12 mouse cellular contexts compared by ENCODE assay signal in the genomic region with DNA sequence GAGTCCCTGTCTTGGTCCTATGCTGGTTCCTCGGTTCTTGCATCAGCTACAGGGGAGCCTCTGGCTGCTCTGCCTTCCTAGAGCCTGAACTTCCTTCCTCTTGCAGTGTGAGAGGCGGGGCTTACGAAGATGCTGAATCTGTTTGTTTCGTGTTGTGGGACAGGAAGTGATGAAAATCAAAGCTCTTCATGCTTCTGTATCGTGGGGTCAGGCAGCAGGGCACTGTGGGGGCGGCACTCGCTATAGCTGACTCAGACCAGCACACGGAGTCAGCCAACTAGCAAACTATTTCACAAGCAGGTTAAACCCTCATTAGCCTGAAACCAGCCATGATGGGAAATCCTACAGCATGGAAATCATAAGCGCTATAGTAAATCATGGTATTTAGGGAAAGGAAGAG.
DNase-seq lines count a peak whose midpoint lies in the region; ATAC-seq lines count a peak whose summit lies in the region.
"Had no signal": no experiment of that assay in that cellular context is flagged by ENCODE, and none has a peak within 500 bp of the region (broad histone marks: within the 10 kb centered on the region; RNA-seq: fewer than 3 reads in every experiment).

No protein-coding gene starts in this region.

- H3K9ac ChIP-seq in kidney, embryonic 16.5 days (replicated peaks; ENCODE audit: low read length): no peak overlapping the region
- no peak overlapping the region for H3K9ac ChIP-seq in kidney, embryonic 14.5 days (ENCODE audit: low read depth, low read length)
- H3K9ac ChIP-seq in hindbrain, embryonic 14.5 days: no peak overlapping the region
- H3K9ac ChIP-seq: neural tube, embryonic 13.5 days had no signal

- DNase-seq in CD4-positive, CD25-positive, alpha-beta regulatory T cell, adult 2 months (ENCODE audit: low read depth, low spot score): peak; percentile 7
- DNase-seq in 3134 (ENCODE audit: extremely low read depth, insufficient read length, low spot score): peak; percentile 14
- DNase-seq in kidney, postnatal 36 days: peak; percentile 4 to 13
- no peak for DNase-seq in ovary, postnatal 10 days (ENCODE audit: low spot score)
- DNase-seq in hindbrain, embryonic 14.5 days (ENCODE audit: low spot score): no peak
- DNase-seq: cerebellum, postnatal 10 days; right cerebral cortex, postnatal 25 days had no signal

- no peak overlapping the region for H3K27ac ChIP-seq in kidney, embryonic 16.5 days (ENCODE audit: low read length)
- H3K27ac ChIP-seq in kidney, embryonic 14.5 days (ENCODE audit: low read depth, low read length): no peak overlapping the region
- H3K27ac ChIP-seq in hindbrain, embryonic 14.5 days: no peak overlapping the region
- H3K27ac ChIP-seq: midbrain, embryonic 10.5 days; neural tube, embryonic 13.5 days had no signal

- H3K9me3 ChIP-seq in kidney, embryonic 16.5 days (ENCODE audit: low read length): no peaks in the 10 kb centered on the region
- no peaks in the 10 kb centered on the region for H3K9me3 ChIP-seq in kidney, embryonic 14.5 days (ENCODE audit: control insufficient read depth, low read length)
- H3K9me3 ChIP-seq in hindbrain, embryonic 14.5 days (ENCODE audit: control insufficient read depth, low read length): no peaks in the 10 kb centered on the region
- H3K9me3 ChIP-seq: midbrain, embryonic 10.5 days; neural tube, embryonic 13.5 days had no signal

- H3K4me1 ChIP-seq in kidney, embryonic 16.5 days (ENCODE audit: insufficient read depth, low read length): peaks cover 7% of the 10 kb centered on the region; the same call in 1 of the 2 replicates
- H3K4me1 ChIP-seq in kidney, embryonic 14.5 days (ENCODE audit: control insufficient read depth, insufficient read depth, low read length): 0 out of 2 replicates have a peak, but pooled peaks cover 4% of the 10 kb centered on the region
- H3K4me1 ChIP-seq in hindbrain, embryonic 14.5 days (replicated peaks; ENCODE audit: control insufficient read depth, insufficient read depth, low read length): no peaks in the 10 kb centered on the region
- H3K4me1 ChIP-seq: midbrain, embryonic 10.5 days; neural tube, embryonic 13.5 days had no signal

- H3K4me3 ChIP-seq in kidney, embryonic 16.5 days (ENCODE audit: low read length): no peak overlapping the region
- H3K4me3 ChIP-seq in kidney, embryonic 14.5 days (ENCODE audit: low read length): no peak overlapping the region
- no peak overlapping the region for H3K4me3 ChIP-seq in hindbrain, embryonic 14.5 days (replicated peaks; ENCODE audit: low read length)
- H3K4me3 ChIP-seq: midbrain, embryonic 10.5 days; neural tube, embryonic 13.5 days had no signal

- H3K36me3 ChIP-seq in kidney, embryonic 16.5 days (ENCODE audit: insufficient read depth, low read length): no peaks in the 10 kb centered on the region
- no peaks in the 10 kb centered on the region for H3K36me3 ChIP-seq in kidney, embryonic 14.5 days (ENCODE audit: control insufficient read depth, insufficient read depth, low read length)
- no peaks in the 10 kb centered on the region for H3K36me3 ChIP-seq in hindbrain, embryonic 14.5 days (replicated peaks; ENCODE audit: control insufficient read depth, insufficient read depth)
- H3K36me3 ChIP-seq: midbrain, embryonic 10.5 days; neural tube, embryonic 13.5 days had no signal

- ATAC-seq in CD4-positive, CD25-positive, alpha-beta regulatory T cell, adult 4 months: no peak
- ATAC-seq in kidney, embryonic 16.5 days (ENCODE audit: low FRiP score, low TSS enrichment): peak; percentile 47
- ATAC-seq in kidney, embryonic 14.5 days (ENCODE audit: low FRiP score, low TSS enrichment): no peak
- ATAC-seq in hindbrain, embryonic 14.5 days (ENCODE audit: low FRiP score): no peak

- no peaks in the 10 kb centered on the region for H3K27me3 ChIP-seq in kidney, embryonic 16.5 days (ENCODE audit: insufficient read depth, low read length)
- no peaks in the 10 kb centered on the region for H3K27me3 ChIP-seq in kidney, embryonic 14.5 days (ENCODE audit: control insufficient read depth, insufficient read depth, low read length)
- H3K27me3 ChIP-seq in hindbrain, embryonic 14.5 days (ENCODE audit: control insufficient read depth, insufficient read depth, low read length): no peaks in the 10 kb centered on the region
- H3K27me3 ChIP-seq: neural tube, embryonic 13.5 days had no signal

- no peak overlapping the region for H3K4me2 ChIP-seq in kidney, embryonic 16.5 days (replicated peaks; ENCODE audit: low read depth, low read length)
- no peak overlapping the region for H3K4me2 ChIP-seq in kidney, embryonic 14.5 days (replicated peaks; ENCODE audit: low read depth, low read length)
- H3K4me2 ChIP-seq in hindbrain, embryonic 14.5 days (replicated peaks): no peak overlapping the region
- H3K4me2 ChIP-seq: neural tube, embryonic 13.5 days had no signal

- WGBS in kidney, embryonic 16.5 days: 52% methylated on average over 9 of the region's 9 CpGs
- WGBS in kidney, embryonic 14.5 days: 66% methylated on average over 9 of the region's 9 CpGs
- whole genome bisulfite sequencing in hindbrain, embryonic 14.5 days: 85% methylated on average over 9 of the region's 9 CpGs

Comparison
In these comparisons a context has a peak if more than half of its experiments do, and no peak if none do; other contexts are left out.
1. DNase-seq: peak in CD4-positive, CD25-positive, alpha-beta regulatory T cell, adult 2 months (single experiment), 3134 (single experiment) and kidney, postnatal 36 days (2 of 2); none in ovary, postnatal 10 days (single experiment) and hindbrain, embryonic 14.5 days (single experiment).